Mouse (Mus musculus) hindbrain, embryonic 11.5 days (tissue): ENCODE measurements at regions not wholly inside any gene's neighbourhood (a gene's known extent, or its start where the extent isn't known, plus 50 kb on each side); places are given as distances from the start of the nearest gene placed in this dataset.
"Not testable (repeated sequence)": the region's sequence is repeated elsewhere in the genome, so short reads cannot be mapped to it uniquely, and the experiment has no call there.

Experiments
- ATAC-seq: fragments of 200-750 bp; cut with Nextera tagmentation; 2 replicates; pipeline ENCODE4 v1.8.0; 2017; ENCODE audit warnings: mild to moderate bottlenecking, moderate TSS enrichment, moderate library complexity; ENCODE audit not compliant: low FRiP score
- DNase-seq: peaks from one replicate; pipeline ENCODE4 v3.0.0-alpha.2; 2015; ENCODE audit warnings: low spot score
- H3K27ac ChIP-seq: fragments of 300-500 bp; sonication (generic); 2 replicates; pipeline ENCODE4 v1.5.1; 2014; ENCODE audit warnings: mild to moderate bottlenecking, low read depth, low read length
- H3K27me3 ChIP-seq: fragments of 300-500 bp; sonication (generic); 2 replicates; pipeline ENCODE4 v1.6.1; 2014; ENCODE audit warnings: mild to moderate bottlenecking, low read length, moderate library complexity, mixed read lengths; ENCODE audit not compliant: control insufficient read depth, insufficient read depth
- H3K36me3 ChIP-seq: fragments of 300-500 bp; sonication (generic); 2 replicates; pipeline ENCODE4 v1.6.1; 2014; ENCODE audit warnings: mild to moderate bottlenecking, low read length, moderate library complexity, mixed read lengths; ENCODE audit not compliant: control insufficient read depth, insufficient read depth
- H3K4me1 ChIP-seq: fragments of 300-500 bp; sonication (generic); replicated peaks from 2 replicates; pipeline ENCODE4 v1.6.1; 2014; ENCODE audit warnings: low read length, mixed read lengths; ENCODE audit not compliant: control insufficient read depth, insufficient read depth
- H3K4me2 ChIP-seq: fragments of 300-500 bp; sonication (generic); replicated peaks from 2 replicates; pipeline ENCODE4 v1.6.1; 2014; ENCODE audit warnings: mild to moderate bottlenecking, low read depth, low read length
- H3K4me3 ChIP-seq: fragments of 300-500 bp; sonication (generic); 2 replicates; pipeline ENCODE4 v1.5.1; 2014; ENCODE audit warnings: low read depth, low read length
- H3K9ac ChIP-seq: fragments of 300-500 bp; sonication (generic); 2 replicates; pipeline ENCODE4 v1.6.1; 2014; ENCODE audit warnings: low read depth, low read length
- H3K9me3 ChIP-seq: fragments of 300-500 bp; sonication (generic); 2 replicates; pipeline ENCODE4 v1.6.1; 2016; ENCODE audit warnings: low read length; ENCODE audit not compliant: control insufficient read depth
- WGBS: fragments of 180-500 bp; shearing (Covaris S2); extraction: QIAGEN DNeasy Blood & Tissue Kit; methylation state at CpG from one replicate; pipeline ENCODE4 v1.1.7; 2014; 5-methylcytosine and 5-hydroxymethylcytosine counted together

DNA sequence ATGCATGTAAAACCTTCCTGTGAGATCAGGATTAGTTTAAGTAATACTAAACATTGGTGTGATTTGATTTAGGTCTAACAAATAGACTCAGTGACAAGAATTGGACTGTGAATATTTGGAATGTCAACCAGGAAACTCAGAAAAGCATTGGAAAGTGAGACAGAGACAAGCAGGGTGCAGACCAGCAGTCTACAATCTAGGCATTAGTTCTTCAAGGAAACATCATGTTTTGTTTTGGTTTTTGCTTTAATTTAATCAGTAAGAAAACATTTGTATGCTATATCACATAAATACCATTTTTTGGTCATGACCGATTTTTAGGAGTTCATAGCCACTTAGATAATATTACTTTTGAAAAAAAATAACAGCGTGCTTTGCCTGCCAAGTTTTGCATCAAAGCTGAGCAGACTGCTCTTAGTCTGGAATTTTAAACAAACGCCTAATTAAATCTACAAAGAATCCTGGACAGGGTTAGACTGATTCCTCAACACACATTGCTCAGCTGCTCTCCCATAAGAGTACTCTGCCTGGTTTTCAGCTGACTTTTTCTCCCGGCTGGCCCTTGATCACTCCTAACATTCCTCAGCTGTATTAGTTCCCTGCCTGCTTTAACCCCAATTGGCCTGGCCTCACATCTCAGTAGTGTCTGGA, 396.5 kb upstream of the Kcnh7 start:
- no peak overlapping the region for H3K9ac ChIP-seq
- H3K36me3 ChIP-seq: no peaks in the 10 kb centered on the region
- H3K27me3 ChIP-seq: no peaks in the 10 kb centered on the region
- DNase-seq (no peak), ATAC-seq (no peak)
- no peaks in the 10 kb centered on the region for H3K9me3 ChIP-seq
- H3K4me1 ChIP-seq: no peaks in the 10 kb centered on the region
- no peak overlapping the region for H3K4me3 ChIP-seq
- H3K27ac ChIP-seq: no peak overlapping the region
- H3K4me2 ChIP-seq: no peak overlapping the region
- 77% methylated on average over 4 of the region's 4 CpGs for WGBS

DNA sequence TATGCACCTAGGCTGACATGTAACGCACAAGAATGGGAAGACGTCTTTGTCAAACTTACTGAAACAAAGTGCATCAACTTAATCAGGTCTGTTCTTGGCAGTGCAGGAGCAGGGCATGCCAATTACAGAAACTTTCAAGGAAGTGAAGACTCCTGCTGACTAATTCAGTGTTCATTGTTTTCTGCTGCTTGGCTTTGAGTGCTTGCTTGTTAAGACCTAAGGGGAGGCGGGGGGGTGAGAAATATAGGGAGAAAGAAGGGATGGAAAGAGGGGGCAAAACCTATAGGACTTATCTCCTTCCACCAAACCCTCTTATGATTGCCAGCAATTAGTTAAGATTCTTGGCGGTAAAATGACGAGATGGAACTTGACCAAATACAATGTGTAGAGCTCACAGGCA, 391.1 kb upstream of the Kcnh7 start:
- ATAC-seq (0 out of 2 replicates have a peak, but pooled peaks have one; percentile 6), DNase-seq (no peak)
- WGBS: 47% methylated on average over 5 of the region's 5 CpGs
- Histone ChIP-seq H3K27ac (no peak overlapping the region), H3K4me3 (no peak overlapping the region), H3K4me1 (0 out of 2 replicates have a peak, but pooled peaks cover 2% of the 10 kb centered on the region), H3K9ac (no peak overlapping the region), H3K4me2 (no peak overlapping the region), H3K36me3 (no peaks in the 10 kb centered on the region), H3K9me3 (no peaks in the 10 kb centered on the region), H3K27me3 (no peaks in the 10 kb centered on the region)

DNA sequence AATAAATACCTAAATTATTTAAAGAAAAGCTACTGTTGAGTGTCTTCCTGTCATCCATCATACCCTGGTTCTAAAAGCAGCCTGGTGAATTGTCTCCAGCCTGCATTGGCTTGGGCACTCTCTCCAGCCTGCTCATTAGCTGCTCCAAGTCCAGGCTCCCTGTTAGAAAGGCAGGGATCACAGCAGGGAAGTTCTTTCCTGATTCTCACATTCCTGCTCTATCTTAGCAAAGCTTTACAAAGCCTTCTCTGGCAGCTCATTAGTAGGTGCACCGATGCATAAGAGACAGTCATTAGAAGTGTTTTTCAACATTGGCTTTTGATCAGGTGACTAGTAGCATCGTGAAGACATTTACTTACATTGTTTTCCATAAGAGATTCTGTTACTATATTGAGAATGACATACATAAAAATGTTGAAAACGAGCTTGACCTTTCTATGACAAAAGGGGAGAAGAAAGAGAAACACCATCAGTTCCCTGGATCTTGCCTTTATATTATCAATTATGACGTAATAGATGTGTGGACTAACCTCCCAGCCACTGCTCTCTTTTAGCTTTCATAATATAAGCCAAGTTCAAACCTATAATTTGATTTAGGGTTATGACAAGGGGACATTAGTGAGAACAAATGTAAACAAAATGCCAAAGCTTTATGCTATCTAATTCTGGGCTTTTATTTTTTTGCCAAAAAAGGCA, 390.1 kb upstream of the Kcnh7 start:
- no peaks in the 10 kb centered on the region for H3K36me3 ChIP-seq
- no peak overlapping the region for H3K27ac ChIP-seq
- no peaks in the 10 kb centered on the region for H3K27me3 ChIP-seq
- 0 out of 2 replicates have a peak, but pooled peaks cover 2% of the 10 kb centered on the region for H3K4me1 ChIP-seq
- WGBS: 22% methylated on average over 4 of the region's 4 CpGs
- peak; percentile 22 for DNase-seq
- H3K4me3 ChIP-seq: no peak overlapping the region
- peak; percentile 65; the same call in 1 of the 2 replicates for ATAC-seq
- H3K9me3 ChIP-seq: no peaks in the 10 kb centered on the region
- no peak overlapping the region for H3K9ac ChIP-seq
- no peak overlapping the region for H3K4me2 ChIP-seq

DNA sequence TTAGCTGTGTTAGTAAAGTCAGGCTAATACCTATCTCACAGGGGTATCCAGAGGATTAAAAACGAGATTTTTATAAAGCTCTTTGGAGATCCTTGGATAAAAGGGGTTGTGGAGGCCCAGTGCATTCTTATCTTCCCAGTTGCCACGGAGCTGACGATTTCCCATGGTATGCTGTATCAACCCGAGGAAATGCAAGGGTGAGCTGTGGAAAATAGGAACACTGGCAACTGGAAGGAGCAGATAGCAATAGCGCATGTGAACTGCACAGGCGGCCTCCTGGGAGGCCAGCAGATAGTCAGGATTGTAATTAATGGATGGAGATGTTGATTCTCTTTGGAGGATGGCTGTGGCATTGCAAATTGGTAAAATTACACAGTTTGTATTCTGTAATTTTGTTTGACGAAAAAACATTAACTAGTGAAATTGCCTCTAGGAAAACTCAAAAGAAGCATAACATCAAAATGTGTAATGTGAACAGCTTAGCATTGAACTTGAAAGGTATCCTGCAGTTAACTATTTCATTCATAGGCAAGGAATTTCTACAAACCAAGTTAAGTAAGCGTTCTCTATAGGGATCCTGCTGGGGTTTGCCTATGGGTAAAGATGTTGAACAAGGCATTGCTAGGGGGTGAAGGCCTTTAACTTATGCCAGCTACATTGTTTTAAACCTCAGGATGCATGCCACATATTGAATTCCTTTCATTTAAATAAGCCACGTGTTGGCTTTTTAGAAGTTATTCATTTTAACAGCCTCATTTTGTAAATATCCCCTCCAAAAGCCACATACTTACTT, 389.1 kb upstream of the Kcnh7 start:
- Histone ChIP-seq H3K4me2 (no peak overlapping the region), H3K9ac (no peak overlapping the region), H3K27me3 (no peaks in the 10 kb centered on the region), H3K4me1 (0 out of 2 replicates have a peak, but pooled peaks cover 2% of the 10 kb centered on the region), H3K27ac (no peak overlapping the region), H3K9me3 (no peaks in the 10 kb centered on the region), H3K4me3 (no peak overlapping the region), H3K36me3 (no peaks in the 10 kb centered on the region)
- DNase-seq (peak; percentile 4), ATAC-seq (no peak)
- WGBS: 30% methylated on average over 9 of the region's 9 CpGs

DNA sequence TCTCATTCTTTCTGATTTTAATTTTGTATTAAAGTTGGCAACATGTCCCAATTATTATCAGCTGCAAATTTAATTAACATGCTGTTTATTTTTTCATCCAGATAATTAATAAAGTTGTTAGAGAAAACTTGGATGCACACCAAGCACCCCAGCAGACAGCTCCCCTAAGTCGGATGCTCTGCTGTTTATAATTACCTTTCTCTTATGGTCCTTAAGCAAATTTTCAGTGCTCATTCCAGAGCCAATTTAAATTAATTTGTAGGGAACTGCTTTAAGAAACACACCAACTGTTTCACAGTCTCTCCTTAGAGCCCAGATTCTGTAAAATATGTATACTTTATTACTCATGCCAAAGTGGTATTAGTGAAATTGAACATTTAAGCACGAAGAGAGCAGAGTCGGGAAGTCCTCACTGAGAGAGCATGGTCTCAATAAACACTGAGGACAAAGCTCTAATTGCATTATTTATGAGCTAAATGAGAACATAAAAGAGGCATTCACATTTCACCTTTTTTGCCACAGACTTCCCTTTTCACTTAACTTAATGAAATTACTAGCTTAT, 372.9 kb upstream of the Kcnh7 start:
- Histone ChIP-seq H3K9me3 (no peaks in the 10 kb centered on the region), H3K9ac (no peak overlapping the region), H3K4me1 (no peaks in the 10 kb centered on the region), H3K4me2 (no peak overlapping the region), H3K36me3 (no peaks in the 10 kb centered on the region), H3K4me3 (no peak overlapping the region), H3K27ac (no peak overlapping the region), H3K27me3 (no peaks in the 10 kb centered on the region)
- DNase-seq: no peak
- WGBS: 81% methylated on average over 3 of the region's 3 CpGs
- no peak for ATAC-seq

DNA sequence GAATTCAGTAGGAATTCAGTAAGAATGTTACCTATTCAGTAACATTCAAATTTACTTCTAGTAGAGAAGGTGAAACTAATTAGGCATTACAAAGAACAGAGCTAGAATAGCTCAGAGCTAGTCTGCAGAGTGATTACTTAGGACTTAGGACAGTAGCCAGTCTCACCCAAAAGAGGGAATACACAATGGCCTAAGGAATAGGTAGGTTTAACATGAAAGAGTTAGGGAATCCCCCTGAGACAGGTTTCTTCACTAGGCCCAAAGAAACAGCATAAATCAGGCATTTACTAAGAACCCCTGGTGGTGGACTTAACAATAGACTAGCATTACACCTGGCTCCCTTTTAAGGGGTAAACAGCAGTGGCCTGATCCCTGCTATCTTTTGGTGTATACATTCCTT, 357.7 kb upstream of the Kcnh7 start:
- not testable (repeated sequence) for H3K36me3 ChIP-seq, H3K27ac ChIP-seq, H3K4me1 ChIP-seq, DNase-seq, H3K4me3 ChIP-seq, ATAC-seq, H3K27me3 ChIP-seq, H3K9ac ChIP-seq, H3K9me3 ChIP-seq, H3K4me2 ChIP-seq

DNA sequence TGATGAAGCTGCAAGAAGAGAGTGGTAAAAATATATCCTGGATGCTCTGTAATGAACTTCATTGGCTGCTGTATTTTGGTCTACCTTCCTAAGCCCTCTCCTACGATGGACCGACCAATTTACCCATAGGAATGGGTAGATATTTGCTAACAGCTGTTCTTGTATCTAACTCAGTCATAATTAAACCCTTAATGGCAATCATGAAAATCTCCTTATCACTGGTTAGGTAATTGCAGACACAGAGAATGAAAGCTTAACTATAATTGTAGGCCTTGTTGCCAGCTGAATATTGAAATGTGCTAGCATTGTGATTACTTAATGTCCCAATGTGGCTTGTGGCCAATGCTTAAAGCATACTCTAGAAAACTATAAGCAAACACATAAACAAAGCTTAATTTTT, 334.4 kb upstream of the Kcnh7 start:
- Histone ChIP-seq H3K4me2 (no peak overlapping the region), H3K36me3 (no peaks in the 10 kb centered on the region), H3K9ac (no peak overlapping the region), H3K27me3 (no peaks in the 10 kb centered on the region), H3K9me3 (no peaks in the 10 kb centered on the region), H3K4me1 (no peaks in the 10 kb centered on the region), H3K4me3 (no peak overlapping the region), H3K27ac (no peak overlapping the region)
- ATAC-seq (no peak), DNase-seq (no peak)
- 93% methylated on average over 2 of the region's 2 CpGs for WGBS

DNA sequence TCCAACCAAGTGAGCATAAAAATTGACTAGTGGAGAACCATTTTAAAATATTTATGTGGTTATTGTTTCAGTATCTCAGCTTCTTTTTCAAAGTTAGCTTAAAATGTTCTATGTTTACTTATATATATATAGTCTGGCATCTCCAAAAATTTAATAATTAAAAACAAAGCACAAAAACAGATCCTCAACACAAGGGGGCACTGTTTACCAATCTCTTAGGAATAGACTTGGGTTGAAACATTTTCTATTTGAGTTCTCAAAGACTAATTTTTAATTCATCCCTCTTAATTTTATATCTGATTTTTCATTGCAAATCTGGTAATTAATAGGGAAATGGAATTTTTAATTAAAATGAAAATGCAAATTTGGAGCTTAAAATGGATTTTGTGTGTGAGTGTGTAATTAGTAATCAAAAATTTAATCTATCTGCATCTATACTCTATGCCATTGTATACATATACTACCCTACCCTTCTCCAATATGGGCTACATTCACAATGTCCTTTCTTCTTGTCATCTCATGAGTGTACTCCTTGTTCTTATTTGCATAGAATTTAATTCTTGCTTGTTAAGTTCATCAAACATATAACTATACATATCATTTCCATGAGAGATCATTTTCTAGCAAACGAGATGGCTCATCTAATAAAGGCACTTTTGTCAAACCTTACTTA, 329.6 kb upstream of the Kcnh7 start:
- Histone ChIP-seq H3K4me3 (no peak overlapping the region), H3K36me3 (no peaks in the 10 kb centered on the region), H3K9me3 (no peaks in the 10 kb centered on the region), H3K27ac (no peak overlapping the region), H3K9ac (no peak overlapping the region), H3K27me3 (no peaks in the 10 kb centered on the region), H3K4me2 (no peak overlapping the region), H3K4me1 (no peaks in the 10 kb centered on the region)
- WGBS: 77% methylated on average over 1 of the region's 1 CpGs
- ATAC-seq: peak; percentile 64
- DNase-seq: peak; percentile 48
